Mouse (Mus musculus) cerebellum, adult 11 months (tissue): ENCODE results near the gene Rsbn1l.
"Not testable (repeated sequence)": the region's sequence is repeated elsewhere in the genome, so short reads cannot be mapped to it uniquely, and the experiment has no call there.

Experiments
- DNase-seq: peaks from one replicate; pipeline ENCODE4 v3.0.0; 2022

Rsbn1l gene

DNA sequence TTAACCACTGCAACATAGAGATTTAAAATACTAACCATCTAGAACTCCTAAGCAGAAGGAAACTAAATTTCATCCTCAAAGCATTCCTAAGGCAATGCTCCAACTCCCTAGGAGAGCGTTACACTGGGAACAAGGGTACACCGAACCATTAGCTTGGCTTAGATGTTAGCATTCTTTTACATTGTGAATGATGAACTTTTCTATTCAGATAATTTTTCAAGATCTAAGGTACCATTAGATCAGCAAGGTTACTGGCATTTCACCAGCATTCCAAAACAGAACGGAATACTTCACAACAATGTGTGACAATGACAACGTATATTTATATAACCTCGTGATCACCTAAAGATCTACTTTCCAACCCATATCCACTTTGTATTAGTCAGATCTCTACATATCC, 6.1 kb downstream of the Rsbn1l start:
- no peak for DNase-seq

DNA sequence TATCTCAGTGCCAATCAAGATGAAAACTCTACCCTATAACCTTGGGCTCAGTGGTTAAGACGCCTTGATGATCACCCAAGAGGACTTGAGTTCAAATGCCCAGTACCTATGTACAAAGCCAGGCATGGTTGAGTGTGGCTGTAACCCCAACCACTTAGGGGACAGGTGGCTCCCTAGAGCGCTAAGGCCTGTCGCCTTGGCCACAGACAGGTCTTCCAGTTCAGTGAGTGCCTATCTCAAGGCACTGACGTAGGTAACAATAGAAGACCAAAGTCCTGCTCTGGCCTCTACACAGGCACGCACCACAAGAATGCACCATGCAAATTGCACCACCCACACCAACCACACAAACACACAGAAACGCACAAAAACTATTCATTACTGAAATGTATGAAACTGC, 9.3 kb downstream of the Rsbn1l start:
- DNase-seq = no peak

GRCm38 (mm10) chr5:20944961-20945748, 11.0 kb downstream of the Rsbn1l start:
- no peak for DNase-seq

DNA sequence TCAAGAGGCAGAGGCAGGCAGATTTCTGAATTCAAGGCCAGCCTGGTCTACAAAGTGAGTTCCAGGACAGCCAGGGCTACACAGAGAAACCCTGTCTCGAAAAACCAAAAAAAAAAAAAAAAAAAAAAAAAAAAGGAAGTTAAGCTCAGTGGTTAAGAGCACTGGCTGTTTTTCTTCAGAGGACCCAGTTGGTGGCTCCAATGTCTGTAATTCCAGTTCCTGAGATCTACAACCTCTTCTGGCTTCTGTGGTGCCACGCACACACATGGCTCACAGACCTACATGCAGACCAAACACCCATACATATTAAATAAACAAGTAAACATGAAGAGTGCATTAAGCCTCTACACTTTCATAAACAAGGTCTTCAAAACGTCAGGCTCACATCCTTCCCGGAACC, 12.4 kb downstream of the Rsbn1l start:
- not testable (repeated sequence) for DNase-seq

- no peak for DNase-seq
Measured at GRCm38 (mm10) chr5:20942523-20942922, 13.7 kb downstream of the Rsbn1l start.

GRCm38 (mm10) chr5:20941205-20941604, 15.0 kb downstream of the Rsbn1l start:
- DNase-seq = peak; percentile 44

DNA sequence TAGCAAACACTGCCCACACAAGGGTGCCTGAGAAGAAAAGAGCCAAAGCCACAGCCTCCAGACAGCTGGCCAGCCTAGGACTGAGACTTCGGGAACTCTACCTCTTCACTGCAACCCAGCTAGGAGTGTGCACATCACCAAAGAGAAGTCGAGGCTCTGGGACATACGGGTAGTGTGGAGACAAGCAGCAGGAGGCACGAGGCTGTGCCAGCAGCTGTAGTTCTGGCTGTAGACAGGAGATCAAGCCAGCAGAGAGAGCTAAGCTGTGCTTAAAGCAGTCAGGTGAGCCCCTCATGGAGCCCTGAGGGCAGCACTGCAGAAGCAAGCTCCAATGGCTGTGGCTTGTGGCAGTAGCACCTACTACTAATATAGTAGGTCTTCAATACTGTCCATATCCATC, 15.5 kb downstream of the Rsbn1l start:
- peak; percentile 27 for DNase-seq

- DNase-seq = no peak
Measured at GRCm38 (mm10) chr5:20940040-20940571, 16.1 kb downstream of the Rsbn1l start.

DNA sequence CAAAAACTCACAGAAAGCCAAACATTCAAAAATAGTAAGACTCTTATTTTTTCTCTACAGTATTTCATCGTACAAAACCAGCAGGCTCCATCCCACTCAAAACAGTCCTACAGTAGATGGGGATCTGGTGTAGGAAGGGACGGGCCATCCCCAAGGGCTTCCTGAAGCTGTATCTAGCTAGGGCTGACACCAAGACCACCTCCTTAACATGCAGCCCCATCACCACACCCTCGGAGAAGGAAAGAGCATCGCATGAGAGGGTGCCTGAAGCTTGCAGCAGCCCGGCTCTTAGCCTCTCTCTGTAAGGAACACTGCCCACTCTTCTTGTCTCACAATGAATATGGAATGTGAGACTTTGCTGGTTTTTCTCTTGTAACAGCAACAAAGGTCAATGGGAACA, 17.7 kb downstream of the Rsbn1l start:
- DNase-seq = no peak

GRCm38 (mm10) chr5:20935934-20936333, 20.3 kb downstream of the Rsbn1l start:
- no peak for DNase-seq

GRCm38 (mm10) chr5:20932585-20932984, 23.6 kb downstream of the Rsbn1l start:
- no peak for DNase-seq

DNA sequence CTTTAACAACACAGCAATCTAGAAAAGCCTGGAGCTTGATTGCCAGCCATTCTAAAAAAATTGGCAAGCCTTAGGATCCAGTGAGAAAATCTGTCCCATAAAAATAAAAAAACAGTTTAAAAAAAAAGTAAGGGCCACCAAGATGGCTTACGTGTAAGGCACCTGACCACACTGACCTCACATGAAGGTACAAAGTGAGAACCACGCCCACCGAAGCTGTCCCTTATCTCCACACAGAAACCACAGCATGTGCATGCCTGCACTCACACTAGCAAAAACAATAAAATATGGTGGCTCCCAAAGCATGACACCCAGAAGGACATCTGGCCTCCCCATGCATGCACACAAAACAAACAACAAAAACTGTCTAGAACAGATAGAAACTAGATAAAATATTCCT, 24.9 kb downstream of the Rsbn1l start:
- DNase-seq = no peak

DNA sequence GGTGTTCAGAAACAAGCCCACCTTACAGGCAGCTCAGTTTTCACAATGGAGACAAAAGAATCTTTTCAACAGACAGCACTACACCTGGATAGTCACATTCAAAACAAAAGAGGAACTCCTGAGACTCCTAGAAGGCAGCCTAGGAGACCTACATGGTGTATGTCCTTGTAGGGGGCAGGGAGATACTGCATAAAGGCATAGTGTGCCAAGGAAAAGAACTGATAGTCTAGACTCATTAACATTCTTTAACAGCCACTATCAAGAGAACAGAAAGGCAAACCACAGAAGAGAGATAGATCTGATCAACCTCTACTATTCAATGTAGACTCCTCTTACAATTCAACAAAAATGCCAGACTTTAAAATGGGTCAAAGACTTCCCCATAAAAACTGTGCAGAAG, 25.8 kb downstream of the Rsbn1l start:
- DNase-seq = no peak

DNA sequence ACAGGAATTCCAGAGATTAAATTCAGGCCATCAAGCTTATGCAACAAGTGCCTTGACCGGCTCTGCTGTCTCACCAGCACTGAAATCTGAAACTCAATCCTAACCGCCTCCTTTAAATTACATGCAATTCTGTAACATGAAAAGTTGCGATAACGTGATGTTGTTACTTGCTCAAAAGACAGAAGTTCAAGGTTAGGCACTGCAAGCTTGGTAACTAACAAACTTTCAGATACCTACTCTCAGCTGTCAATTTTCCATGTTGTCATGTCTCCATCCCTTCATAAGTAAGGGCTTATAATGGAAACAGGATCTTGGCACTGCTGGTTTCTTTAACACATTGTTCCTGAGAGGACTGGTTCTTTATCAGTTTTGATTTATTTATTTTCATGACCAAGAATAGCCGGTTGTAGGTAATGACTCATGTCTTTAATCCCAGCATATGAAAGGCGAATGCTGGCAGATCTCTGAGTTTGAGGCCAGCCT, 26.5 kb downstream of the Rsbn1l start:
- DNase-seq = no peak

DNA sequence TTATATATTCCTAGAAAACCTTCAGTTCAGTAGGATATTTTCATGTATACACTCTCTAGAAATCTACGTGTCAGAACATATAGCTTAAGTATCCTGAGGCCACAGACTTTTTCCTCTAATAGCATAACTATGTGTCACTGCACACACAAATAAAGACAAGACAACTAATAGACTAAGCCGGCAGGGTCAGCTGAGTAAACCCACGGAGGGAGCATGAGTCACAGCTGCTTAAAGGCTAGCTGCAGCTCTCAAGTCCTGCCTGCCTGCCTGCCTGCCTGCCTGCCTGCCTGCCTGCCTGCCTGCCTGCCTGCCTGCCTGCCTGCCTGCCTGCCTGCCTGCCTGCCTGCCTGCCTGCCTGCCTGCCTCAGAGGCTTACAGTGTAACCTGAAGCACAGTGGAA, 30.7 kb downstream of the Rsbn1l start:
- no peak for DNase-seq

DNA sequence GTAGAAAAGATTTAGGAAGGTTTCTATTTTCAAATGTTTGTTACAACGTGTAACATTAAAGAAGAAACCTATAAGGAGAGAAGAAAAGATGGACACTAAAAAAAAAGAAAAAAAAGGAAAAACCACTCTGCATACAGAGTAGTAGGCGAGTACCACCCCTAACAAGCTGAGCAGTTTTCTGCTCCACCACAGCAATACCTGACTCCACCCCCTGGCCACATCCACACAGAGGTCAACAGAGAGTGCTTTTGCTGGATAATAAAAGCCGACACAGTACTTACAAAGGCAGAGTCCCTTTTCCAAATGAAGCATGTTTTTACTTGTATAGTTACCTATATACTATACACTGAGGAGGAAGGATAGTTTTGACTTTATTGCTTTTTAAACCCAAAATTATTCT, 31.6 kb downstream of the Rsbn1l start:
- no peak for DNase-seq

GRCm38 (mm10) chr5:20919566-20919965, 36.6 kb downstream of the Rsbn1l start:
- DNase-seq = no peak

DNA sequence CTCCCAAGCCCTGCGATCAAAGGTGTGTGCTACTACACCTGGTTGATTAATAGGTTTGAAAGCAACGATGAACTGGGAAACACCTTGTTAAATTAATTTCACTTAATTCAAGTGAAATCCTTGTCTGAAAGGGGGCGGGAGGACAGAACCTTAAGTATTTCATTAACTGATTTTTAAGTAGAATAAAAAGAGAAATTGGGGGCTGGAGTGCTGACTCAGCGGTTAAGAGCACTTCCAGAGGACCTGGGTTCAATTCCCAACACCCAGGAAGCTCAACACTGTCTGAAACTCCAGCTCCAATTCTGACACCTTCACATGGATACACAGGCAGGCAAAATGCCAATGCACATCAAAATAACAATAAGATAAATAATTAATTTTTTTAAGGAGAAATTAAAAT, 37.2 kb downstream of the Rsbn1l start:
- no peak for DNase-seq

GRCm38 (mm10) chr5:20913372-20914275, 42.6 kb downstream of the Rsbn1l start:
- DNase-seq = peak; percentile 69

DNA sequence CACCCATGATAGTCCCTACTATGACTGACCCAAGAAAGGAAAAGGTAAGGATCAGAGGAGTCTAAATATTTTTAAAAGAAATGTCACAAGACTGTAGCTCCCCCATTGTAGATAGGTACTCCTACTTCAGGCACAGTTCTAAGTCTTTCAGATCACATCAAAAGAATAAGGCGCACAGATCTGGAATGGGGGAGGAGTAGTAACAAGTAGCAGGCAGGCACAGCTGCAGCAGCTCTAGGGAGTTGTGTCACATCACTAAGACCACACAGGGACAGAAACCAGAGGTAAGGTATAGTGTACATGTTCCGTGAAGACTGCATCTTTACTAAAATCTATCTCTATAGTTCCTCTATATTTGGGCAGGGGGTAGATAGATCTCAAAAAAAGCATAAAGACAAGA, 44.5 kb downstream of the Rsbn1l start:
- DNase-seq = no peak

DNA sequence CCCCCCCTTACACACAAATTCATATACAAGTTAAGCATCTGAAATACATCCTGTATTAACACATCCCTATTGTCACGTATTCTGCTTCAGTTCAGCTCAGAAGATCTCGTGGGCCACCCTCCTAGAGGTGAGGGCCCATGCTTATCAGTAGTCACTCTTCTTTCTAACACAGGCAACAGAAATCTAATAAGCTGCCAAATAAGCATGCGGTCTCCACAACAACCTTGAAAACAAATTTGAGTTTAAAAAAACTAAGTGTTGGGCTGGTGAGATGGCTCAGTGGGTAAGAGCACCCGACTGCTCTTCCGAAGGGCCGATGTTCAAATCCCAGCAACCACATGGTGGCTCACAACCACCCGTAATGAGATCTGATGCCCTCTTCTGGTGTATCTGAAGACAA, 50.0 kb downstream of the Rsbn1l start:
- no peak for DNase-seq

GRCm38 (mm10) chr5:20905437-20905836, 50.8 kb downstream of the Rsbn1l start:
- DNase-seq = no peak

GRCm38 (mm10) chr5:20904647-20905046, 51.6 kb downstream of the Rsbn1l start:
- DNase-seq = no peak
